Mouse (Mus musculus): Measurements from ENCODE around the gene Spast. TPM values are rescaled to one million over a fixed set of nuclear protein-coding genes. Genes with fewer than 3 reads are reported as not detected.

Spast gene
- polyA plus RNA-seq, 1 experiment from 2014 or later = 5.9 TPM

GRCm38 (mm10) chr17:74305616-74306015, 33.2 kb upstream of the Spast start:
- no peaks in the 10 kb centered on the region; the same call in 1 of the 2 replicates for H3K4me1 ChIP-seq (ENCODE audit: insufficient read depth)
- DNase-seq = no peak
- WGBS (ENCODE audit: insufficient replicate concordance) = 91% methylated on average over 4 of the region's 4 CpGs
- no peak for ATAC-seq
- H3K27me3 ChIP-seq (ENCODE audit: insufficient read depth, low read length) = no peaks in the 10 kb centered on the region
- no peak overlapping the region for H3K27ac ChIP-seq (ENCODE audit: low read depth)
- H3K9me3 ChIP-seq (ENCODE audit: low read length) = no peaks in the 10 kb centered on the region
- H3K9ac ChIP-seq (replicated peaks) = no peak overlapping the region
- TF ChIP-seq EP300 (IDR thresholded peaks at IDR 0.05; ENCODE audit: low read depth) = no peak
- H3K4me3 ChIP-seq (ENCODE audit: low read depth, low read length) = no peak overlapping the region
- no peak overlapping the region for H3K4me2 ChIP-seq (ENCODE audit: low read depth, low read length)
- H3K36me3 ChIP-seq (replicated peaks; ENCODE audit: insufficient read depth, low read length) = peaks cover 32% of the 10 kb centered on the region

- DNase-seq = no peak
- Histone ChIP-seq H3K4me2 (ENCODE audit: low read depth, low read length) (no peak overlapping the region), H3K4me3 (ENCODE audit: low read depth, low read length) (no peak overlapping the region), H3K27me3 (ENCODE audit: insufficient read depth, low read length) (no peaks in the 10 kb centered on the region), H3K9ac (replicated peaks) (no peak overlapping the region), H3K27ac (ENCODE audit: low read depth) (no peak overlapping the region), H3K9me3 (ENCODE audit: low read length) (no peaks in the 10 kb centered on the region), H3K36me3 (replicated peaks; ENCODE audit: insufficient read depth, low read length) (peaks cover 30% of the 10 kb centered on the region), H3K4me1 (ENCODE audit: insufficient read depth) (no peaks in the 10 kb centered on the region; the same call in 1 of the 2 replicates)
- no peak for ATAC-seq
- 80% methylated on average over 1 of the region's 1 CpGs for WGBS (ENCODE audit: insufficient replicate concordance)
- no peak for TF ChIP-seq EP300 (IDR thresholded peaks at IDR 0.05; ENCODE audit: low read depth)
- no peak for TF ChIP-seq CTCF (IDR thresholded peaks at IDR 0.05; ENCODE audit: low read depth)
These were observed 32.8 kb upstream of the Spast start for GRCm38 (mm10) chr17:74306021-74306420.

DNA sequence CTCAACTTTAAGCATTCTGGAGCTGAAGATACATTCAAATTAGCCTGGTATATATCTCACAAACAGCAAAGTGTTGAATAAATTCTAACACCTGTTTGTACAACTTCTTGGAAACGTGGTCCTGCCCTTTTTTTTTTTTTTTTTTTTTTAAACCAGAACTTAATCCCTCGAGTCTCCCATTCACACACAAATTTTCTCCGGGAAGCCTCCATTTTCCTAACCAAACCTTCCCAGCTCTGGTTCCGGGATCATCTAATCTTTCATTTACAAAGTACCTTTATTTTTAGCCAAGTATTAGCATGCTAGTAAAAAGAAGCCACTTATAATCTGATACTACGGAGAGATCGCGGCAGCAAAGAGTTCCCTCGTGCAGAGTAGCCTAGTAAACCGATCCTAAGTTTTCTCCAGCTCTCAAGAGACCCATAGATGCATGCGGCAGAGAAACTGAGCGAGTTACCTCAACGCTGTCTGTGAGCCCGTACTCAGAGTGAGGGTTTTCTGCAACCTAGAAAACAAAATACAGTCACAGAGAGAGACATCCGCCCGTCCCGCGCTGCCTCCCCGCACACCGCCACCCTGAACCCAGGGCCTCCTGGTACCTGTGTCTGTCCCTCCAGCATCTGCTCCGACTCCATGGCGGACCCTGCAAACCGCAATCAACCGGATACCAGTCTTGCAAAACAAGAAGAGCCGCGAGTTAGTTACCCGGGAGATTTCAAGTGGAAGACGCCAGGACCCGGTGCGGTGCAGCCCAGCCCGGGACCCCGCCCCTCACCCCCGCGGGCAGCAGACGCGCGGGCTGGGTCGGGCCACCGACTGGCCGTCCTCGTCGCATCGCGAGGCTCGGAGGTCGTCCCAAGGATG, 23.1 kb upstream of the Spast start:
- no peak; the same call in 1 of the 2 replicates for ATAC-seq
- H3K4me1 ChIP-seq (ENCODE audit: insufficient read depth) = peaks cover 10% of the 10 kb centered on the region
- peak overlapping the region; percentile 87 for H3K9ac ChIP-seq (replicated peaks)
- peak overlapping the region; percentile 75 for H3K4me2 ChIP-seq (ENCODE audit: low read depth, low read length)
- H3K9me3 ChIP-seq (ENCODE audit: low read length) = no peaks in the 10 kb centered on the region
- TF ChIP-seq CTCF (IDR thresholded peaks at IDR 0.05; ENCODE audit: low read depth) (no peak), EP300 (IDR thresholded peaks at IDR 0.05; ENCODE audit: low read depth) (no peak)
- H3K36me3 ChIP-seq (replicated peaks; ENCODE audit: insufficient read depth, low read length) = peaks cover 13% of the 10 kb centered on the region; the same call in 1 of the 2 replicates
- no peaks in the 10 kb centered on the region for H3K27me3 ChIP-seq (ENCODE audit: insufficient read depth, low read length)
- H3K4me3 ChIP-seq (ENCODE audit: low read depth, low read length) = peak overlapping the region; percentile 87
- H3K27ac ChIP-seq (ENCODE audit: low read depth) = peak overlapping the region; percentile 94
- no peak for DNase-seq
- WGBS (ENCODE audit: insufficient replicate concordance) = under 1% methylated on average over 44 of the region's 45 CpGs

DNA sequence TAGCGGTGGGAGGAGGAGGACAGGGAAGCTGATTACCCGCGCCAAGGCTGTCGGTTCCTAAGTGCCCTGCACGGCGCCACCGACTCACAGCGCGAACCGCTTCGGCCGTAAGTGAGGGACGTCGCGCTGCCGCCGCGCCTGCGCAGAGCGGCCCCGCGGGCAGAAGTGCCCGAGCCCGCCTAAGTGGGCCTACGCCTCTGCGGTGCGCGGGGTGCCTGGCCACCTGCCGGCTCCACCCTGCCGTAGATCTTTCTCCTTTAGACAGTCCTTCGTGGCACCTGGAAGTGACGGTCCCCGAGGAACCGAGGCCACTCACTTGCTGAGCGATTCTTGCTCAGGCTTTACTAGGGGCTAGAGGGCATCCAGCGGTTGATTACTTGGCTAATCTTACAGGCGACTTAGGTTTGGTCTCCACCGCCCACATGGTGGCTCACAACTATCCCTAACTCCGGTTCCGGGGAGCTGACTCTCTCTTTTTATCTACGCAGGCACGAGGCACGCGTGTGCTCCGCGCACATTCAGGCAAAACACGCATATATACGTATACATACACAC, 22.4 kb upstream of the Spast start:
- peak; percentile 36; the same call in 1 of the 2 replicates for TF ChIP-seq CTCF (IDR thresholded peaks at IDR 0.05; ENCODE audit: low read depth)
- peak; percentile 38; the same call in 1 of the 2 replicates for TF ChIP-seq EP300 (IDR thresholded peaks at IDR 0.05; ENCODE audit: low read depth)
- peaks cover 9% of the 10 kb centered on the region; the same call in 1 of the 2 replicates for H3K36me3 ChIP-seq (replicated peaks; ENCODE audit: insufficient read depth, low read length)
- H3K4me3 ChIP-seq (ENCODE audit: low read depth, low read length) = peak overlapping the region; percentile 87
- WGBS (ENCODE audit: insufficient replicate concordance) = 3% methylated on average over 44 of the region's 48 CpGs
- H3K4me2 ChIP-seq (ENCODE audit: low read depth, low read length) = peak overlapping the region; percentile 75
- DNase-seq (peak; percentile 91), ATAC-seq (peak; percentile 97)
- H3K4me1 ChIP-seq (ENCODE audit: insufficient read depth) = peaks cover 10% of the 10 kb centered on the region
- H3K27me3 ChIP-seq (ENCODE audit: insufficient read depth, low read length) = no peaks in the 10 kb centered on the region
- H3K9ac ChIP-seq (replicated peaks) = peak overlapping the region; percentile 87
- no peaks in the 10 kb centered on the region for H3K9me3 ChIP-seq (ENCODE audit: low read length)
- H3K27ac ChIP-seq (ENCODE audit: low read depth) = peak overlapping the region; percentile 94

GRCm38 (mm10) chr17:74318721-74319120, 20.1 kb upstream of the Spast start:
- no peak overlapping the region for H3K4me2 ChIP-seq (ENCODE audit: low read depth, low read length)
- DNase-seq = no peak
- no peak overlapping the region for H3K4me3 ChIP-seq (ENCODE audit: low read depth, low read length)
- 90% methylated on average over 6 of the region's 6 CpGs for WGBS (ENCODE audit: insufficient replicate concordance)
- TF ChIP-seq EP300 (IDR thresholded peaks at IDR 0.05; ENCODE audit: low read depth) = no peak
- TF ChIP-seq CTCF (IDR thresholded peaks at IDR 0.05; ENCODE audit: low read depth) = peak; percentile 32
- H3K36me3 ChIP-seq (replicated peaks; ENCODE audit: insufficient read depth, low read length) = 0 out of 2 replicates have a peak, but pooled peaks cover 2% of the 10 kb centered on the region
- no peaks in the 10 kb centered on the region for H3K9me3 ChIP-seq (ENCODE audit: low read length)
- H3K27me3 ChIP-seq (ENCODE audit: insufficient read depth, low read length) = no peaks in the 10 kb centered on the region
- H3K9ac ChIP-seq (replicated peaks) = no peak overlapping the region
- H3K27ac ChIP-seq (ENCODE audit: low read depth) = no peak overlapping the region
- H3K4me1 ChIP-seq (ENCODE audit: insufficient read depth) = peaks cover 10% of the 10 kb centered on the region
- no peak for ATAC-seq

- Histone ChIP-seq H3K4me2 (ENCODE audit: low read depth, low read length) (no peak overlapping the region), H3K9ac (replicated peaks) (no peak overlapping the region), H3K9me3 (ENCODE audit: low read length) (no peaks in the 10 kb centered on the region), H3K36me3 (replicated peaks; ENCODE audit: insufficient read depth, low read length) (no peaks in the 10 kb centered on the region), H3K4me3 (ENCODE audit: low read depth, low read length) (no peak overlapping the region), H3K27me3 (ENCODE audit: insufficient read depth, low read length) (no peaks in the 10 kb centered on the region), H3K27ac (ENCODE audit: low read depth) (no peak overlapping the region), H3K4me1 (ENCODE audit: insufficient read depth) (no peaks in the 10 kb centered on the region)
- DNase-seq (no peak), ATAC-seq (peak; percentile 49; the same call in 1 of the 2 replicates)
- TF ChIP-seq EP300 (IDR thresholded peaks at IDR 0.05; ENCODE audit: low read depth) = no peak
- peak; percentile 37 for TF ChIP-seq CTCF (IDR thresholded peaks at IDR 0.05; ENCODE audit: low read depth)
- 43% methylated on average over 5 of the region's 5 CpGs for WGBS (ENCODE audit: insufficient replicate concordance)
These were observed 16.3 kb upstream of the Spast start for GRCm38 (mm10) chr17:74322400-74323054.
